Mouse (Mus musculus) thymus, adult 2 months (tissue): ENCODE results near the gene Synrg. TPM values are rescaled to one million over a fixed set of nuclear protein-coding genes. Genes with fewer than 3 reads are reported as not detected.

ENCODE experiments used
- DNase-seq: peaks from one replicate; pipeline ENCODE4 v3.0.0; 2021
- H3K27ac ChIP-seq: fragments of 200-500 bp; 2 replicates; pipeline ENCODE4 v1.5.1; 2012; ENCODE audit warnings: low read length, control low read depth; ENCODE audit not compliant: control insufficient read depth, insufficient read depth
- H3K27me3 ChIP-seq: fragments of 200-500 bp; 2 replicates; pipeline ENCODE4 v1.6.1; 2012; ENCODE audit warnings: mild to moderate bottlenecking, low read length, moderate library complexity, mixed read lengths; ENCODE audit not compliant: control insufficient read depth, insufficient read depth
- H3K36me3 ChIP-seq: fragments of 200-500 bp; 2 replicates; pipeline ENCODE4 v1.6.1; 2012; ENCODE audit warnings: mild to moderate bottlenecking, low read length, moderate library complexity; ENCODE audit not compliant: control insufficient read depth, insufficient read depth
- H3K4me1 ChIP-seq: fragments of 200-500 bp; replicated peaks from 2 replicates; pipeline ENCODE4 v1.6.1; 2012; ENCODE audit warnings: low read length; ENCODE audit not compliant: control insufficient read depth, insufficient read depth
- H3K4me3 ChIP-seq: fragments of 200-500 bp; 2 replicates; pipeline ENCODE4 v1.5.1; 2012; ENCODE audit warnings: mild to moderate bottlenecking, low read length, control low read depth, moderate library complexity; ENCODE audit not compliant: control insufficient read depth, insufficient read depth
- CTCF ChIP-seq: fragments of 200-500 bp; IDR thresholded peaks from 2 replicates; pipeline ENCODE4 v1.5.1; 2012; ENCODE audit warnings: mild to moderate bottlenecking, control low read depth, low read length, moderate library complexity, borderline replicate concordance; ENCODE audit not compliant: control insufficient read depth, poor library complexity, insufficient read depth; ENCODE audit errors: extremely low read depth
- POLR2A ChIP-seq: fragments of 200-500 bp; IDR thresholded peaks from 2 replicates; pipeline ENCODE4 v1.6.1; 2012; ENCODE audit warnings: mild to moderate bottlenecking, low read length, control low read depth, moderate library complexity; ENCODE audit not compliant: control insufficient read depth, poor library complexity, insufficient read depth; ENCODE audit errors: extremely low read depth
- WGBS: fragments of 180-500 bp; shearing (Covaris S2); methylation state at CpG from one replicate; pipeline ENCODE4 v1.1.7; 2018; 5-methylcytosine and 5-hydroxymethylcytosine counted together
- polyA plus RNA-seq: library from polyadenylated mRNA; depleted of rRNA; stranded (reverse); fragments of >200 nt; gene quantifications from 2 replicates; pipeline ENCODE4 v1.2.3, GENCODE M21; 2012

Synrg gene
- polyA plus RNA-seq, 1 experiment, result 49.9 TPM

DNA sequence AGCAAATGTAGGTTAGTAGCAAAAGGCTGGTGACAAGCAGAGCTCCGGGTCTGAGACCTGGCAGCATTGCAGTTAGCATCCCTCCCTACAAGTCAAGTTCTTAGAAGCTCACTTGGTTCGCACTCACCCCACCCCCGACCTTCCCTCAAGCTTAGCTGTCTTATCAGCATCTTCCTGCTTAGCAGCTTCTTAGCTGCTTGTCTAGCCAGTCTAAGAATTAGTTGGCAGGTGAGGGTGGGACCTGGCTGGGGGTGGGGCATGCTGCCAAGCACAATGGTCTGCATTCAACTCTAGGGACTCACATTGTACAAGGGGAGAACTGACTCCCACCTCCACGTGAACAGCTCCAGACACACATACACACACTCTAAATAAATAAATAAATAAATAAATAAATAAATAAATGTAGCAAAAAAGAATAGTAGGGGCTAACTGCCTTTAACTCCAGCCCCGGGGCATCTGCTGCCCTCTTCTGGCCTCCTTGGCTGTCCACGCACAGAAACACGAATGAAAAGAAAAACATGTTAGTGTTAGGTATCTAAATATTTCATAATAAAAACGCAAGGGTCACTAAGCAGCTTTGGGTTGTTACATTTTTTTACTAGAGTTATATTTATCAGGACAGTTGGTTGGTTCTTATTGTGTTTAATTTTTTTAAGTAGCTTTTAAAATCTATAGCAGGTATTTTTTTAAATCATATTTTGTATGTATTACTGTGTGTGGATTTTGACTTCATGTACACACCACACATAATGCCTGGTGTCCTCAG lies 3.4 kb downstream of the Synrg start:
- Histone ChIP-seq H3K27me3 (no peaks in the 10 kb centered on the region), H3K36me3 (peaks cover 10% of the 10 kb centered on the region; the same call in 1 of the 2 replicates), H3K27ac (no peak overlapping the region), H3K4me1 (peaks cover 8% of the 10 kb centered on the region; the same call in 1 of the 2 replicates), H3K4me3 (no peak overlapping the region)
- TF ChIP-seq POLR2A (no peak), CTCF (no peak)
- DNase-seq, result peak; percentile 9
- WGBS, result 68% methylated on average over 8 of the region's 8 CpGs

DNA sequence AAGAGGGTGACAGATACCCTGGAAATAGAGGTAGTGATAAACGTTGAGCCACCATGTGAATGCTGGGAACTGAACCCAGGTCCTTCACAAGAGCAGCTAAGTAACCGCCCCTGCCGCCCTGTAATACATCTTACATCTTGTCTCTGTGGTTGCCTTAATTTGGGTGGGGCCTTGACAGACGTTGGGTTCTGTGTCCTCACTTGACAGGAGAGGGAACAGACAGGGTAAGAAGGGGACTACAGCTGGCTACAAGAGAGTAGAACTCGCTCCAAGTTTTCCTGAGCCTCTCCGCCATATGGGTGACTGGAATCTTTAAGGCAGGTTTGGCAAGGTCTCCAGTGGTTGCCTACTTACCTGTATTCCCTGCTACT lies 4.0 kb downstream of the Synrg start:
- peaks cover 8% of the 10 kb centered on the region; the same call in 1 of the 2 replicates for H3K4me1 ChIP-seq
- H3K36me3 ChIP-seq, result peaks cover 15% of the 10 kb centered on the region
- no peak for TF ChIP-seq CTCF
- no peak for TF ChIP-seq POLR2A
- DNase-seq, result no peak
- 88% methylated on average over 6 of the region's 6 CpGs for WGBS
- no peaks in the 10 kb centered on the region for H3K27me3 ChIP-seq
- no peak overlapping the region for H3K27ac ChIP-seq
- no peak overlapping the region for H3K4me3 ChIP-seq

DNA sequence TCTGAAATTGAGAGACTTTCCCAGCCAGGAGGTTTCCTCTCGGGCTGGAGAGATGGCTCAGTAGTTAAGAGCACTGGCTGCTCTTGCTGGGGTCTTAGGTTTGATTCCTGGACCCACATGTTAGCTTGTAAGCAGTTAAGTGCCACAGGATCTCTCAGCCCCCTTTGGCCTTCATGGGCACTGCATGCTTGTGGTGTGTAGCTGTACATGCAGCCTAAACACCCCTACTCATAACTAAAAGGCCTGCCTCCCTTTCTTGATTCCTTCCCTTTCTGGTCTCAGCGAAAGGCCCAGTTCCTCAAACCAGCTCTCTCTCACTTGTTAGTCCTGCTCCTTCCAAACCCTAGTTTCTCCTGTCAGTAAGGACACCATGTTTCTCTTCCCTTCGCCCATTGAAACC lies 4.8 kb downstream of the Synrg start:
- Histone ChIP-seq H3K4me1 (peaks cover 8% of the 10 kb centered on the region; the same call in 1 of the 2 replicates), H3K27me3 (no peaks in the 10 kb centered on the region), H3K36me3 (peaks cover 17% of the 10 kb centered on the region), H3K27ac (no peak overlapping the region), H3K4me3 (no peak overlapping the region)
- TF ChIP-seq POLR2A (no peak), CTCF (no peak)
- WGBS, result 96% methylated on average over 3 of the region's 3 CpGs
- no peak for DNase-seq

DNA sequence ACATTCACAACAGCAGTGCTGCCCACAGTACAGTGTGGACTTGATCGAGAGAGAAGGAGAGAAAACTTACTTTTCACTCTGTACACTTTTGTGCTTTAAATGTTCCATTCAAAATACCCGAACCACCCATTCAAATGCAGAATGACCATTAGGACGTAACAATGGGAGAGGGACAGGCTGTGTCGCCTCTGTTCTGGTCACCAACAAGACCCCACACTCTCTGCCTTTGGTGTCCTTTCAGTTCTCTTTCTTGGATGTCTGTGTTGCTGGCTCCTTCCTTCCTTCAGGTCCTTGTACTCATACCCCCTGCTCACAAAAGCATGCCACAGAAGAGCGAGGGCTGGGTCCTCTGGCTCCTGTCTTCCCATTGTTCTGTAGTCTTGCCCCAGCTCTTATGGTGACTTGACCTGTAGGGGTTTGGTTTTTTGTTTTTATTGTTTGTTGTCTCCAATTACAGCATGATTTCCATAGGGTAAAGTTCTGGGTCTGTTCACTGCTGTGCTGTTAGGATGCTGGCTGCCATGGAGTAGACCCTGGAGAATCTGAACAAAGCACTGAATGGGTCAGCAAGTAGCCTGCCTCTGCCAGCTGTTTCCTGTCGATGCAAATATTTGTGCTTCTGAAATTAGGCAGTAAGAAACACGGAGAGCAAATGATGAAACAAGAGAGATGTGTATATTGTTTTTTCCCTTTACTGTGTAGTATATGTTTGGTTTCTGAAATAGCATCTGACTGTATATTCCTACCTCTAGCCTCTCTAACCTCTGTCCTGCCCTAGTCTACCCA lies 10.5 kb downstream of the Synrg start:
- H3K4me1 ChIP-seq, result no peaks in the 10 kb centered on the region
- no peaks in the 10 kb centered on the region for H3K27me3 ChIP-seq
- H3K27ac ChIP-seq, result no peak overlapping the region
- no peak overlapping the region for H3K4me3 ChIP-seq
- no peak for DNase-seq
- 86% methylated on average over 7 of the region's 7 CpGs for WGBS
- peaks cover 61% of the 10 kb centered on the region for H3K36me3 ChIP-seq
- TF ChIP-seq POLR2A (no peak), CTCF (no peak)

DNA sequence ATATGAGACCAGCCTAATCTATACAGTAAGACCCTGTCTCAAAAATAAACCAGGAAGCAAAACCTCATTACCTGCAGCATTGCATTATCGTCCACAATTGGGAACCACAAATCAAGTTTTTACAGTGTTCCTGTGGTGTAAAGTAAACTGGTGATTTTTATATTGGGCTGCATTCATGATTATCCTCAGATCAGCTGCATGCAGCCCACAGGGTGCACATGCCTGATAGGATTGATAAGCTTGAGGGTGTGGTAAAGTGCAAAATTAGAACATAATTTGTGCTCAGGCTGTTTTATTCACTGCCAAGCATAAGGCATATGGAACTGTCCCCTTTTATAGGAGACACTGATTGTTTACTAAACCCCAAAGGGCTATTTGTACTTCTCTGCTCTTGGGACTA lies 11.3 kb downstream of the Synrg start:
- H3K4me1 ChIP-seq, result no peaks in the 10 kb centered on the region
- 94% methylated on average over 1 of the region's 1 CpGs for WGBS
- H3K27me3 ChIP-seq, result no peaks in the 10 kb centered on the region
- peaks cover 69% of the 10 kb centered on the region for H3K36me3 ChIP-seq
- H3K4me3 ChIP-seq, result no peak overlapping the region
- H3K27ac ChIP-seq, result no peak overlapping the region
- TF ChIP-seq POLR2A (no peak), CTCF (no peak)
- DNase-seq, result no peak

DNA sequence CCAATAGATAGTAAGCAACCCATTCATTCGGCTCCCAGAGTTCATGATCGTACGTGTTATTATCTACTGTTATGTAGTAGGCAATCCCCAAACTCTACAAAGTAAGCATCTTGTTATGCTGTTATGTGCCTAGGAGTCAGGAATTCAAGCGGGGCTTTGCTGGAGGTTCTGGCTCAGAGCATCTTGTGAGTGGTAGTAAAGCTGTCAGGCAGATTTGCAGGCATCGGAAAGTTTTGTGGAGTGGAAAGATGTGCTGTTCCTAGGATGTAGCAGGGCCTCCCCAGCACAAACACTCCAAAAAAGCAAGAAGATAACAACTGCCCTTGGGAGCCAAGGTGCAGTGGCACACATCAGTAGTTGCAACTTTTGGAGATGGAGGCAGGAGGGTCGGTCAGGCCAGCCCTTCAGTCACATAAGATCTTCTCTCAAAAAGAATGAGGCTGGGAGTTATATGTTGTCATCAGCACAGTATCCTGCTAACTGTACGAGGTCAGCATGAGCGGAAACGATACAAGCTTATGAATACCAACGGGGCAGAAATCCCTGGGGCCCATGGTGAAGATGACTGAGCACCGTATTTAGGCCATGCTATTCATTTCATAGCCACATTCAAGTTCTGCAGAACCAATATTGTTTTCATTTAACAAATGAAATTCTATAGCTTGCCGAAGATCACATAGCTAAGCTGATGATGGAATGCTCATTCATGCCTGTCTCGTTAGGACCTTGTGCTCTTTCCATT lies 12.2 kb downstream of the Synrg start:
- H3K36me3 ChIP-seq, result peaks cover 77% of the 10 kb centered on the region
- 93% methylated on average over 13 of the region's 13 CpGs for WGBS
- TF ChIP-seq POLR2A, result no peak
- TF ChIP-seq CTCF, result no peak

More for the DNA sequence above, 12.2 kb downstream of the Synrg start:
- Histone ChIP-seq H3K27ac (no peak overlapping the region), H3K4me1 (no peaks in the 10 kb centered on the region), H3K4me3 (no peak overlapping the region), H3K27me3 (no peaks in the 10 kb centered on the region)
- no peak for DNase-seq
